Mouse (Mus musculus): ENCODE measurements around the gene Zfp568. TPM values are rescaled to one million over a fixed set of nuclear protein-coding genes. Genes with fewer than 3 reads are reported as not detected.
A peak's percentile ranks its signal among the peaks of the same experiment; 100 is the strongest.

Zfp568 gene
- 17.8 and 18.8 TPM in 2 replicates for polyA plus RNA-seq (2015; fragmentation: Nextera tagmentation; extraction: Ambion mirVana)

DNA sequence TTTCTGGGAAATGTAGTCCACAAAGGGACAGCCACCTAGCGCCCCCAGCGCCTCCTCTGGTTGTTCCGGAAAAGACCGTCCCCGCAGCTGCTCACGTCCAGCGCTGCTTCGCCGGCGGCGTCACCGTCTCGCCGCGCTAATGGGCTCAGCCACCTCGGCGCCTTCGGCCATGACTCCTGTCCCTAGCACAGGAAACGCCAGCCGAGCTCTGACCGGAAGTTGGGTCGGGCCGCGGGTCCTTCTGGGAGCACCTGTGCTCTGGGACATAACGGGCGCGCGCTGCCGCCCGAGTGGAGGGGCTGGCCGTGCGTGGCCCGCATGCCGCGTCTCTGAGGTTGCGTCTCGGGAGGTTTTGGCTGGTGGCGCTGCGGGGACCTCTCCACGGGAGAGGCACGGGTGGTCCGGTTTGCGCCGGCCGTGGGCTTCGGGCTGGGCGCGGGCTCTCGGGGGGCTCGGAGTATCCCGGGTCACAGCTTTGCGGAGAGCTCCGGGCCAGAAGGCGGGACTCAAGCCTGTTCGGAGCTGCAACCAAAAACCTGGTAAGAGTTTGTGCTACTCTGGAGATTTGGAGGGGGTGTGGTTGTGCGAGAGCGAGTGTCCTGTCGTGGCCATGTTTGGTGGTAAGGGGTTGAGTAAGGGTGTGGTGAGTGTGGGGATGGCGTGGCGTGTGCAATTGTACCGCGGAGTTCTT, at the start of gene Zfp568:
Zfp568 (plus strand) TSS at position 266 of the 691 bp plus-strand sequence.
- Histone ChIP-seq H3K27ac (peak within 1 kb of the TSS; percentile 99), H3K4me2 (peak within 1 kb of the TSS; percentile 69), H3K9me3 (no peaks in the 10 kb centered on the region), H3K4me3 (replicated peaks) (peak within 1 kb of the TSS; percentile 96), H3K27me3 (replicated peaks) (no peaks in the 10 kb centered on the region), H3K4me1 (0 out of 2 replicates have a peak, but pooled peaks cover 10% of the 10 kb centered on the region), H3K9ac (peak within 1 kb of the TSS; percentile 80), H3K36me3 (peaks cover 8% of the 10 kb centered on the region)
- peak; percentile 91 for ATAC-seq (ENCODE audit: insufficient read depth, low FRiP score, low read depth)
- WGBS: under 1% methylated on average over 62 of the region's 62 CpGs

DNA sequence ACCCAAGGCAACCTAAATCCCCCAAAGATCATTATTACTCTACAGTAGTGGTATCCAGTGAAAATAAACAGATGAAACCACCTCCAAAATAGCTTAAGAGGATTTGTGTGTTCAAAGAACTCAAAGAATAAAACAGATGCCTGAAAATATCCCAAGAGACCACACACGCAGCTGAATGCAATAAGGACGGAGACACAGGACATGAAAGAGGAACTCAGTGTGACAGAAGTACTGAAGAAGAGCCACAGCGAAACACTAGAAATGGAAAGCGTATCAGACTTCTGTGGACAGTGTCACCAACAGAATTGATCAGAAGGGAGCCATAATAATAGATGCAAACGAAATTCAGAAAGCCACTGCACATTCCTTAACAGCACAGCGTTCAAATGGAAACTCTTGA, 44.9 kb upstream of the Zfp568 start:
- WGBS: 83% methylated on average over 6 of the region's 6 CpGs

DNA sequence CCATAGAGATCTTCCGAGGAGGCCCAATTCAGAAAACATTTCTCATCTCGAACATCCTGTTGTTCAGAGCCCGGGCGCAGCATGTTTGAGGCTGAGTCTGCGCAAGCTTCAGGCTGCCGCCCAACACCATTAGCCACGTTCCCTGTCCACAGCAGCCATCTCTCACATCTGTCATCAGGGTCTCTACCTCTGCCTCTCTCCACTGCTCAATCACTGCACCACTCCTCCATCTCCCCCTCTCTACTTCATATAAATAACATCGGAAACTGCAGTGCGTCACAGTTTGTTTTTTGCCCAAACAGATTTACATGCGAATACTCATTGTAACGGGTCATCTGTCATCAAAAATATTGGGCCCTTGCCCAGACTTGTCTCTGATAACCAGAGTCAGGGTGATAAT, 42.7 kb upstream of the Zfp568 start:
- Histone ChIP-seq H3K4me2 (no peak overlapping the region), H3K36me3 (no peaks in the 10 kb centered on the region), H3K27me3 (replicated peaks) (no peaks in the 10 kb centered on the region), H3K4me1 (no peaks in the 10 kb centered on the region), H3K27ac (no peak overlapping the region), H3K4me3 (replicated peaks) (no peak overlapping the region), H3K9ac (no peak overlapping the region), H3K9me3 (no peaks in the 10 kb centered on the region)
- ATAC-seq (ENCODE audit: insufficient read depth, low FRiP score, low read depth): no peak
- 88% methylated on average over 11 of the region's 11 CpGs for WGBS

More for the DNA sequence above, 44.9 kb upstream of the Zfp568 start:
- Histone ChIP-seq H3K9me3 (no peaks in the 10 kb centered on the region), H3K4me3 (replicated peaks) (no peak overlapping the region), H3K4me2 (no peak overlapping the region), H3K36me3 (peaks cover 21% of the 10 kb centered on the region), H3K4me1 (no peaks in the 10 kb centered on the region), H3K9ac (no peak overlapping the region), H3K27ac (no peak overlapping the region), H3K27me3 (replicated peaks) (no peaks in the 10 kb centered on the region)
- ATAC-seq (ENCODE audit: insufficient read depth, low FRiP score, low read depth): no peak

DNA sequence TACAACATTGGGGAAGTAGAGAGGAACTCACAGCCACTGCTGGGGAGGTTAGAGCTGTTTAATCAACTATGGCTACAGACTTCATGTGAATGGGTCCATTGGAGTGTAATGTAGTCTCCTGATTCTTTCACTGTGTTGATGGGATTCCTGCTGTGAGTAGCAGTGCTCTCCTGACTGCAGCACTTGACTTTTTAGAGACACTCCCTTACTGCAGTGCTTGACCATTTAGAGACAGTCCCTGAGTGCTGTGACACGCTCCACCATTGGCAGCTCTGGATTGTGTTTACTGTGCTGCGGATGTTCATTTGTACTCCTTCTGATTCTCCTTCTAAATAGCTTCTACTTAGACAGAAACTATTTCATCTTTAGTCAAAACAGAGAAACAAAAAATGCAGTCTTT, 41.0 kb upstream of the Zfp568 start:
- no peak for ATAC-seq (ENCODE audit: insufficient read depth, low FRiP score, low read depth)
- Histone ChIP-seq H3K9ac (no peak overlapping the region), H3K4me3 (replicated peaks) (no peak overlapping the region), H3K4me1 (no peaks in the 10 kb centered on the region), H3K36me3 (no peaks in the 10 kb centered on the region), H3K27me3 (replicated peaks) (no peaks in the 10 kb centered on the region), H3K4me2 (no peak overlapping the region), H3K9me3 (no peaks in the 10 kb centered on the region), H3K27ac (no peak overlapping the region)
- WGBS: 37% methylated on average over 2 of the region's 2 CpGs

DNA sequence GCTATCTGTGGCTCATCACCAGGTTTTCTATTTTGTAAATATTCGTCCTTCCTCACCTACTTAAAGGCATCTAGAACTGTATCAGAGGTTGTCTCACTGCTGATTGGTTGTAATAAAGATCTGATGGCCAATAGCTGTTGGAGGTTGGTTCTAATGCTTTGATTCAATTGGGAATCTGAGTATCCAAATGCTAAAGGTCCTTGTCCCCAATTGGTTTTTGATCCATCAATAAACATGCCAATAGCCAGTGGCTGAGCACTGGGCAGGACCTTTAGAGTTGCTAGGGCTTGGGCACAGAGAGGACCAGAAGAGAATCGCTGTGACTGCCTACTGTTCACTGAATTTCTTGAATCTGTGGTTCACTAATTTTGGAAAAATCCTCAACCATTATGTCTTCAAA, 40.0 kb upstream of the Zfp568 start:
- Histone ChIP-seq H3K4me2 (no peak overlapping the region), H3K27me3 (replicated peaks) (no peaks in the 10 kb centered on the region), H3K9me3 (no peaks in the 10 kb centered on the region), H3K4me1 (no peaks in the 10 kb centered on the region), H3K36me3 (no peaks in the 10 kb centered on the region), H3K9ac (no peak overlapping the region), H3K4me3 (replicated peaks) (no peak overlapping the region), H3K27ac (no peak overlapping the region)
- ATAC-seq (ENCODE audit: insufficient read depth, low FRiP score, low read depth): no peak
- 68% methylated on average over 2 of the region's 2 CpGs for WGBS

DNA sequence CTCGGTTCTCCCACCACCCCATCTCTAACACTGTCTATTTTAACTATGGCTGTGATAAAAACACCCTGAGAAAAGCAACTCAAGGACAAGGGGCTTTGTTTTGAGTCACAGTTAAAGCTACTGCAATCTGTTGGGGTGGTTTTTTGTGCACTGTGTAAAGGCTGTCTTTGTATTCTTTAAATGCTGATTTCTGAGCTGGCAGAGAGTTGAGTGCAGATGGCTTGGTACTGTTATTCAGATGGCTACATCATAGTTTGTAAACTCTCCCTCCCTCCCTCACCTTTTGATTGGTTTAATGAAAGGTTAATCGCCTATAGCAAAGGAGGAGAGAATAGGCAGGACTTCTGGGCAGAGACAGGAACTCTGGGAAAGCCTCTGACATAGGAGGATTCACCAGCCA, 39.6 kb upstream of the Zfp568 start:
- H3K4me1 ChIP-seq: no peaks in the 10 kb centered on the region
- no peak overlapping the region for H3K4me3 ChIP-seq (replicated peaks)
- no peaks in the 10 kb centered on the region for H3K36me3 ChIP-seq
- no peak for ATAC-seq (ENCODE audit: insufficient read depth, low FRiP score, low read depth)
- H3K9ac ChIP-seq: no peak overlapping the region
- H3K4me2 ChIP-seq: no peak overlapping the region
- H3K27ac ChIP-seq: no peak overlapping the region
- WGBS: 78% methylated on average over 2 of the region's 2 CpGs
- no peaks in the 10 kb centered on the region for H3K27me3 ChIP-seq (replicated peaks)
- H3K9me3 ChIP-seq: no peaks in the 10 kb centered on the region

DNA sequence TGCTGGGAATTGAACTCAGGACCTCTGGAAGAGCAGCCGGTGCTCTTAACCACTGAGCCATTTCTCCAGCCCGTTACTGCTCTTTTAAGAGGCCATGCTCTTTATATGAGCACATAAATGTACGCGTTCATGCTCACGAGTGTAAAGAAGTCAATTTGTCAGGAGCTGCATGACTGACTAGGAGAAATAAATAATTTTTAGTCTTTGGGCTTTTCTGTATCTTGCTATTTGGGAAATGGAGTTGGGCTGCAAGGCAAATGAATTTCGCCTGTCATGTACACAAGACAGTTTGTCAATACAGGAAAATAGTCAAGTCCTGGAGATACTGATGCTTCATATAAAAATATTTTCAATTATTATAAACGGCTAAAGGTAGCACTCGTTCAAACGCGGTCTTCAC, 30.7 kb upstream of the Zfp568 start:
- no peaks in the 10 kb centered on the region for H3K36me3 ChIP-seq
- H3K9me3 ChIP-seq: no peaks in the 10 kb centered on the region
- ATAC-seq (ENCODE audit: insufficient read depth, low FRiP score, low read depth): no peak
- H3K4me1 ChIP-seq: peaks cover 4% of the 10 kb centered on the region; the same call in 1 of the 2 replicates
- peak overlapping the region; percentile 92 for H3K27ac ChIP-seq
- H3K9ac ChIP-seq: peak overlapping the region; percentile 77; the same call in 1 of the 2 replicates
- H3K4me2 ChIP-seq: peak overlapping the region; percentile 74
- peak overlapping the region; percentile 63 for H3K4me3 ChIP-seq (replicated peaks)
- no peaks in the 10 kb centered on the region for H3K27me3 ChIP-seq (replicated peaks)
- 34% methylated on average over 10 of the region's 10 CpGs for WGBS

DNA sequence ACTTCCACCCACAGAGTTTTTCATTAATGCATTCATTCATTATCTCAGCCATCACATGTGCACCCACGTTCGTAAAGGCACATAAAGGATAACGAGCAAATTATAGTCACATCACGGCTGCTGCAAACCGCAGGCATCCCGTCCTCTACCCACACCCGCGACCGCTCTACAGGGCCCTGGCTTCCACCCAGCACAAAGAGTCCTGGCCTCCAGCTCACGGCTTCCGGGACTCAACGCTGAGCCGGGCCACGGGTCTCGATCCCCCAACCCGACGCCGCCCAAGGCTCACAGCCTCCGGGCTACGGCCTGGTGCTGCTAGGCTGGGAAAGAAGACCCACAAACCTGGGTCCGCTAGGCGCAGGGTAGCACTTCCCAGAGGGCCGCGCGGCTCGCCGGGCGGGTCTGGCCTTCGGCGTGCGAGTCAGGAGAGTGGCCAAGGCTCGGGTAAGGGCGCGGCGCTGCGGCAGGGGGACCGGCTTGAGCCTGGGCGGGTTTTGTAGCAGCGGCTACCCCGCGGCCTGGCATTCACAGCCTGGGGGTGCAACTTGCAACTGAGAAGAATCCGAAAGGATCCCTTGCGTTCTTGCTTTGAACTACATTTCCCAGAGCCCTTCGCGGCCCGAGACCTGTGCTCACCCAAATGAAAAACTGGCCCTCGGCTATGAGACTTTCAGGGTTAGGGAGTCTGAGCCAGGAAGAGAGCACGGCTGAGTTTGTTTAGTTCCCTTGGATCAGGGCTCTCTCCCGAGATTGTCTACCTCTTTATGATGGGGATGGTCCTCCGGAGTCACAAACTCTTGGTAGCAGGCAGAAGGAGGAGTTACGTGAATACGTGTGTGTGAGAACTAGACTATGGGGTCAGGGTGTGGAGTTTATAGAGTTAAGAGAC, 30.0 kb upstream of the Zfp568 start, which contains the start of gene Zfp74:
Zfp74 (minus strand) TSS at position 577 of the 889 bp plus-strand sequence.
- WGBS: under 1% methylated on average over 52 of the region's 52 CpGs

DNA sequence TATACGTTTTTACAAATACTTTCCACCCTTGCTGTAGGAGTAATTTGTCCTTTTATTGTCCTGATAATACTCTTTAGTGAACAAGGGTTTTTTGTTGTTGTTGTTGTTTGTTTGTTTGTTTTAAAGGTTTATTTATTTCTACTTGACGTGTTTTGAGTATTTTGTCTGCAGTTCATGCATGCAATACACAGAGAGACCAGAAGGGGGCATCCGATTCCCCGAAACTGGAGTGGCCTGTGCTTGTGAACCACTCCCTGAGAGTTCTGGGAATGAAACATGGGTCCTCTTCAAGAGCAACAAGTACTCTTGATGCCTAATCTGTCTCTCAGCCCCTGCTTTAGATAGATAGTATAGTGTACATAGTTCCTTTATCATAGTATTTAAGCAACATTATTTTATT, 29.0 kb upstream of the Zfp568 start:
- peaks cover 4% of the 10 kb centered on the region; the same call in 1 of the 2 replicates for H3K4me1 ChIP-seq
- no peak for ATAC-seq (ENCODE audit: insufficient read depth, low FRiP score, low read depth)
- WGBS: 21% methylated on average over 4 of the region's 4 CpGs
- no peaks in the 10 kb centered on the region for H3K9me3 ChIP-seq
- H3K27ac ChIP-seq: no peak overlapping the region
- peak overlapping the region; percentile 63 for H3K4me3 ChIP-seq (replicated peaks)
- peak overlapping the region; percentile 74 for H3K4me2 ChIP-seq
- no peaks in the 10 kb centered on the region for H3K27me3 ChIP-seq (replicated peaks)
- H3K36me3 ChIP-seq: no peaks in the 10 kb centered on the region
- no peak overlapping the region for H3K9ac ChIP-seq

More for the DNA sequence above, 30.0 kb upstream of the Zfp568 start, which contains the start of gene Zfp74:
- Histone ChIP-seq H3K4me1 (peaks cover 4% of the 10 kb centered on the region; the same call in 1 of the 2 replicates), H3K9me3 (no peaks in the 10 kb centered on the region), H3K27ac (peak within 1 kb of the TSS; percentile 92), H3K27me3 (replicated peaks) (no peaks in the 10 kb centered on the region), H3K36me3 (no peaks in the 10 kb centered on the region), H3K4me3 (replicated peaks) (peak within 1 kb of the TSS; percentile 63), H3K4me2 (peak within 1 kb of the TSS; percentile 74), H3K9ac (peak within 1 kb of the TSS; percentile 77)
- peak; percentile 87 for ATAC-seq (ENCODE audit: insufficient read depth, low FRiP score, low read depth)

DNA sequence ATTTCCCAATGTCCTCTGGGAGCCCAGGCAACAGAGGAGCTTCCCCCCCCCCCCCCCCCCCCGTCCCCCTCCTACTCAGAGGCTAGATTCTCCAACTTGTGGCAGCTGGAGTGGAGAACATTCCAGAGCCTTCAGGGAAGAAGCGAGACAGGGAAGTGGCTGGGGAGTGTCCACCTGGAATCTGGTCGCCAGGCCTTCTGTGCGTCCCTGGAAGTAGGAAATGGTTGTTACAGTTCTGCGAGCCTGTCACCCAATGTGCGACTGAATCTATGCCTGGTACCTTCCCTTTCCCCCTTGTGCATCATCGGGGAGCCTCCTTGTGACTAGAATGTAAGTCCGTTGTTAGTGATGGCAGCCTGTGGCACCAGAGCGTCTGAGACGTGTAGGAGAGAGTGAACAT, 27.5 kb upstream of the Zfp568 start:
- Histone ChIP-seq H3K9ac (no peak overlapping the region), H3K27ac (no peak overlapping the region; the same call in 1 of the 2 replicates), H3K4me1 (peaks cover 4% of the 10 kb centered on the region; the same call in 1 of the 2 replicates), H3K4me2 (peak overlapping the region; percentile 16; the same call in 1 of the 2 replicates), H3K27me3 (replicated peaks) (no peaks in the 10 kb centered on the region), H3K9me3 (no peaks in the 10 kb centered on the region), H3K4me3 (replicated peaks) (no peak overlapping the region), H3K36me3 (no peaks in the 10 kb centered on the region)
- 43% methylated on average over 10 of the region's 10 CpGs for WGBS
- no peak for ATAC-seq (ENCODE audit: insufficient read depth, low FRiP score, low read depth)

DNA sequence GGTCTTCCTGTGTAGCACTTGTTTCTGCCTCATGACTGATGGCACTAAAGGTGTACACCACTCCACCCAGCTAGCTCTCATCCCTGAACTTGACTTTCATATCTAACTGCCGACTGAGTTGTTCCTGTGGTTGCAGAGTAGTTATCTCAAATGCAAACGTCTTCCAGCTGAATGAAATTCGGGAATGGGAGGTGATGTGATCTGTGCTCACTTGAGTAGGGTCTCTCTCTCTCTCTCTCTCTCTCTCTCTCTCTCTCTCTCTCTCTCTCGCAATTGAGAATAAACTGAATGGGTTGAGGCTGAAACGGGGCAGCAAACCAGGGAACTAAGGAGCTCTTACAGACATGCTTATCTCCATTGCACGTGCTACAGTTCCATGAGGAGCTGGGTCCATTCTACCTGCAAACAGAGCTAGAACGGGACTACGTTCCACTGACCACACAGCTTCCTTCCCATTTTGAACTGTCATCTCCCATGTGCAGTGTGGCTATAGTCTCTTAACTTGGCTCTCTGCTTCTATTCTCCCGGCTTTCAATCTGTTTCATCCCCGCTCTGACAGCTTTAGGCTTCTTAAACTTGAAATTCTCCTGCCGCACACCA, 25.5 kb upstream of the Zfp568 start:
- no peak overlapping the region for H3K4me2 ChIP-seq
- no peak for ATAC-seq (ENCODE audit: insufficient read depth, low FRiP score, low read depth)
- no peaks in the 10 kb centered on the region for H3K27me3 ChIP-seq (replicated peaks)
- H3K9ac ChIP-seq: no peak overlapping the region
- no peak overlapping the region for H3K27ac ChIP-seq
- no peak overlapping the region for H3K4me3 ChIP-seq (replicated peaks)
- no peaks in the 10 kb centered on the region for H3K36me3 ChIP-seq
- WGBS: 83% methylated on average over 11 of the region's 11 CpGs
- H3K9me3 ChIP-seq: no peaks in the 10 kb centered on the region
- peaks cover 4% of the 10 kb centered on the region; the same call in 1 of the 2 replicates for H3K4me1 ChIP-seq

Measured in stomach, embryonic 15.5 days (tissue).